Mouse (Mus musculus) embryonic facial prominence, embryonic 12.5 days (tissue): ENCODE results near the gene Epha7. TPM values are rescaled to one million over a fixed set of nuclear protein-coding genes. Genes with fewer than 3 reads are reported as not detected.

Experiments used
- ATAC-seq: fragments of 200-750 bp; cut with Nextera tagmentation; 2 replicates; pipeline ENCODE4 v1.8.0; 2017; ENCODE audit not compliant: insufficient number of reproducible peaks, insufficient read depth, low FRiP score, low TSS enrichment
- H3K27ac ChIP-seq: fragments of 300-500 bp; sonication (generic); 2 replicates; pipeline ENCODE4 v1.5.1; 2016; ENCODE audit warnings: mild to moderate bottlenecking
- H3K27me3 ChIP-seq: fragments of 300-500 bp; sonication (generic); 2 replicates; pipeline ENCODE4 v1.6.1; 2016; ENCODE audit warnings: mild to moderate bottlenecking, moderate library complexity
- H3K36me3 ChIP-seq: fragments of 300-500 bp; sonication (generic); 2 replicates; pipeline ENCODE4 v1.6.1; 2016; ENCODE audit warnings: mild to moderate bottlenecking
- H3K4me1 ChIP-seq: fragments of 300-500 bp; sonication (generic); 2 replicates; pipeline ENCODE4 v1.6.1; 2016
- H3K4me2 ChIP-seq: fragments of 300-500 bp; sonication (generic); replicated peaks from 2 replicates; pipeline ENCODE4 v1.6.1; 2016; ENCODE audit warnings: mild to moderate bottlenecking, moderate library complexity
- H3K4me3 ChIP-seq: fragments of 300-500 bp; sonication (generic); 2 replicates; pipeline ENCODE4 v1.5.1; 2016; ENCODE audit warnings: mild to moderate bottlenecking
- H3K9ac ChIP-seq: fragments of 300-500 bp; sonication (generic); 2 replicates; pipeline ENCODE4 v1.6.1; 2016; ENCODE audit warnings: mild to moderate bottlenecking, moderate library complexity
- H3K9me3 ChIP-seq: fragments of 300-500 bp; sonication (generic); 2 replicates; pipeline ENCODE4 v1.6.1; 2016; ENCODE audit warnings: mild to moderate bottlenecking, moderate library complexity
- WGBS: fragments of 180-500 bp; shearing (Covaris S2); methylation state at CpG from one replicate; pipeline ENCODE4 v1.1.7; 2016; 5-methylcytosine and 5-hydroxymethylcytosine counted together
- polyA plus RNA-seq: library from polyadenylated mRNA; unstranded; fragments of >200 nt; fragmentation: Nextera tagmentation; extraction: Ambion mirVana; gene quantifications from 2 replicates; pipeline ENCODE4 v1.2.1, GENCODE M21; 2016

Epha7 gene
- polyA plus RNA-seq: 75.2 and 76.4 TPM in 2 replicates

GRCm38 (mm10) chr4:28812691-28813289 is at the start of gene Epha7:
Gene Epha7, plus strand, starts transcription at chr4:28813131.
- WGBS: under 1% methylated on average over 48 of the region's 48 CpGs
- Histone ChIP-seq H3K36me3 (no peaks in the 10 kb centered on the region), H3K4me2 (peak within 1 kb of the TSS; percentile 74), H3K27ac (peak within 1 kb of the TSS; percentile 93), H3K4me3 (peak within 1 kb of the TSS; percentile 70), H3K4me1 (no peaks in the 10 kb centered on the region), H3K27me3 (no peaks in the 10 kb centered on the region), H3K9ac (peak within 1 kb of the TSS; percentile 88), H3K9me3 (no peaks in the 10 kb centered on the region)
- peak; percentile 97 for ATAC-seq

GRCm38 (mm10) chr4:28783961-28784360 is 29.0 kb upstream of the Epha7 start:
- no peaks in the 10 kb centered on the region for H3K4me1 ChIP-seq
- H3K4me3 ChIP-seq: no peak overlapping the region
- no peak overlapping the region for H3K9ac ChIP-seq
- WGBS: 18% methylated on average over 3 of the region's 3 CpGs
- H3K9me3 ChIP-seq: no peaks in the 10 kb centered on the region
- ATAC-seq: peak; percentile 99
- H3K4me2 ChIP-seq: no peak overlapping the region
- no peaks in the 10 kb centered on the region for H3K36me3 ChIP-seq
- H3K27me3 ChIP-seq: no peaks in the 10 kb centered on the region
- H3K27ac ChIP-seq: peak overlapping the region; percentile 7; the same call in 1 of the 2 replicates

- Histone ChIP-seq H3K4me1 (no peaks in the 10 kb centered on the region), H3K27me3 (no peaks in the 10 kb centered on the region), H3K36me3 (no peaks in the 10 kb centered on the region), H3K9ac (no peak overlapping the region), H3K27ac (no peak overlapping the region), H3K4me3 (no peak overlapping the region), H3K9me3 (no peaks in the 10 kb centered on the region), H3K4me2 (no peak overlapping the region)
- ATAC-seq: no peak
Measured at GRCm38 (mm10) chr4:28808800-28809199, 4.1 kb upstream of the Epha7 start.

- WGBS: 70% methylated on average over 4 of the region's 4 CpGs
- no peak overlapping the region for H3K9ac ChIP-seq
- no peaks in the 10 kb centered on the region for H3K36me3 ChIP-seq
- no peak overlapping the region for H3K4me3 ChIP-seq
- H3K9me3 ChIP-seq: no peaks in the 10 kb centered on the region
- no peaks in the 10 kb centered on the region for H3K27me3 ChIP-seq
- no peak for ATAC-seq
- no peak overlapping the region for H3K27ac ChIP-seq
- no peaks in the 10 kb centered on the region for H3K4me1 ChIP-seq
- H3K4me2 ChIP-seq: no peak overlapping the region
Measured at GRCm38 (mm10) chr4:28809703-28810102, 3.2 kb upstream of the Epha7 start.

GRCm38 (mm10) chr4:28813551-28814475 is 882 bp downstream of the Epha7 start:
- no peaks in the 10 kb centered on the region for H3K4me1 ChIP-seq
- peak overlapping the region; percentile 93 for H3K27ac ChIP-seq
- no peaks in the 10 kb centered on the region for H3K27me3 ChIP-seq
- H3K36me3 ChIP-seq: no peaks in the 10 kb centered on the region
- peak overlapping the region; percentile 70 for H3K4me3 ChIP-seq
- peak overlapping the region; percentile 88 for H3K9ac ChIP-seq
- under 1% methylated on average over 91 of the region's 94 CpGs for WGBS
- H3K9me3 ChIP-seq: no peaks in the 10 kb centered on the region
- ATAC-seq: peak; percentile 55
- H3K4me2 ChIP-seq: peak overlapping the region; percentile 74

- no peaks in the 10 kb centered on the region for H3K4me1 ChIP-seq
- H3K27me3 ChIP-seq: no peaks in the 10 kb centered on the region
- peak overlapping the region; percentile 74 for H3K4me2 ChIP-seq
- WGBS: 0% methylated on average over 8 of the region's 8 CpGs
- H3K27ac ChIP-seq: peak overlapping the region; percentile 93
- H3K4me3 ChIP-seq: peak overlapping the region; percentile 70
- H3K9me3 ChIP-seq: no peaks in the 10 kb centered on the region
- H3K36me3 ChIP-seq: no peaks in the 10 kb centered on the region
- no peak for ATAC-seq
- H3K9ac ChIP-seq: peak overlapping the region; percentile 88
Measured at GRCm38 (mm10) chr4:28814476-28814815, 1.5 kb downstream of the Epha7 start.

GRCm38 (mm10) chr4:28814816-28815620 is 2.1 kb downstream of the Epha7 start:
- peak overlapping the region; percentile 93 for H3K27ac ChIP-seq
- peak; percentile 17; the same call in 1 of the 2 replicates for ATAC-seq
- H3K27me3 ChIP-seq: no peaks in the 10 kb centered on the region
- no peaks in the 10 kb centered on the region for H3K9me3 ChIP-seq
- H3K36me3 ChIP-seq: no peaks in the 10 kb centered on the region
- WGBS: under 1% methylated on average over 70 of the region's 72 CpGs
- H3K4me2 ChIP-seq: peak overlapping the region; percentile 74
- no peaks in the 10 kb centered on the region for H3K4me1 ChIP-seq
- H3K9ac ChIP-seq: peak overlapping the region; percentile 88
- peak overlapping the region; percentile 70 for H3K4me3 ChIP-seq

- H3K9ac ChIP-seq: peak overlapping the region; percentile 88
- H3K27me3 ChIP-seq: no peaks in the 10 kb centered on the region
- H3K36me3 ChIP-seq: no peaks in the 10 kb centered on the region
- peak overlapping the region; percentile 74 for H3K4me2 ChIP-seq
- peak overlapping the region; percentile 70 for H3K4me3 ChIP-seq
- H3K9me3 ChIP-seq: no peaks in the 10 kb centered on the region
- peak overlapping the region; percentile 93 for H3K27ac ChIP-seq
- no peak for ATAC-seq
- H3K4me1 ChIP-seq: no peaks in the 10 kb centered on the region
- WGBS: 0% methylated on average over 14 of the region's 15 CpGs
Measured at GRCm38 (mm10) chr4:28815621-28815920, 2.6 kb downstream of the Epha7 start.

- H3K4me1 ChIP-seq: 0 out of 2 replicates have a peak, but pooled peaks cover 2% of the 10 kb centered on the region
- H3K4me3 ChIP-seq: no peak overlapping the region
- H3K27me3 ChIP-seq: no peaks in the 10 kb centered on the region
- no peak overlapping the region for H3K27ac ChIP-seq
- no peak for ATAC-seq
- H3K36me3 ChIP-seq: peaks cover 6% of the 10 kb centered on the region; the same call in 1 of the 2 replicates
- H3K4me2 ChIP-seq: no peak overlapping the region
- no peak overlapping the region for H3K9ac ChIP-seq
- no peaks in the 10 kb centered on the region for H3K9me3 ChIP-seq
- WGBS: 39% methylated on average over 1 of the region's 1 CpGs
Measured at GRCm38 (mm10) chr4:28823616-28824015, 10.7 kb downstream of the Epha7 start.

- H3K9me3 ChIP-seq: no peaks in the 10 kb centered on the region
- no peak overlapping the region for H3K27ac ChIP-seq
- no peak overlapping the region for H3K9ac ChIP-seq
- 0 out of 2 replicates have a peak, but pooled peaks cover 2% of the 10 kb centered on the region for H3K4me1 ChIP-seq
- H3K27me3 ChIP-seq: no peaks in the 10 kb centered on the region
- H3K4me3 ChIP-seq: no peak overlapping the region
- peaks cover 6% of the 10 kb centered on the region; the same call in 1 of the 2 replicates for H3K36me3 ChIP-seq
- 41% methylated on average over 7 of the region's 7 CpGs for WGBS
- ATAC-seq: no peak
- no peak overlapping the region for H3K4me2 ChIP-seq
Measured at GRCm38 (mm10) chr4:28824616-28825015, 11.7 kb downstream of the Epha7 start.

GRCm38 (mm10) chr4:28837669-28838068 is 24.7 kb downstream of the Epha7 start:
- ATAC-seq: no peak
- H3K4me2 ChIP-seq: no peak overlapping the region
- WGBS: 92% methylated on average over 3 of the region's 3 CpGs

More at GRCm38 (mm10) chr4:28837669-28838068, 24.7 kb downstream of the Epha7 start:
- no peaks in the 10 kb centered on the region for H3K27me3 ChIP-seq
- no peaks in the 10 kb centered on the region for H3K4me1 ChIP-seq
- H3K9ac ChIP-seq: no peak overlapping the region
- no peaks in the 10 kb centered on the region for H3K36me3 ChIP-seq
- no peak overlapping the region for H3K27ac ChIP-seq
- H3K4me3 ChIP-seq: no peak overlapping the region
- no peaks in the 10 kb centered on the region for H3K9me3 ChIP-seq
